Mouse (Mus musculus) frontal cortex, adult (tissue): ENCODE measurements around the gene Stim2.

Experiments
- ATAC-seq: cut with Nextera tagmentation; 2 replicates; pipeline ENCODE4 v1.9.2; 2017; ENCODE audit warnings: mild to moderate bottlenecking, moderate library complexity, mixed read lengths; ENCODE audit not compliant: low TSS enrichment

The Stim2 gene

GRCm38 (mm10) chr5:54116538-54116937 is 118.2 kb downstream of the Stim2 start:
- no peak for ATAC-seq

GRCm38 (mm10) chr5:54118410-54119212 is 120.3 kb downstream of the Stim2 start:
- no peak for ATAC-seq

- no peak for ATAC-seq
Measured at GRCm38 (mm10) chr5:54148091-54148795, 149.9 kb downstream of the Stim2 start.

- ATAC-seq = peak; percentile 76
Measured at GRCm38 (mm10) chr5:54154503-54155226, 156.4 kb downstream of the Stim2 start.

GRCm38 (mm10) chr5:54155227-54155776 is 157.0 kb downstream of the Stim2 start:
- ATAC-seq = peak; percentile 32

- no peak for ATAC-seq
Measured at GRCm38 (mm10) chr5:54155916-54156315, 157.6 kb downstream of the Stim2 start.

- no peak for ATAC-seq
Measured at GRCm38 (mm10) chr5:54156944-54157527, 158.7 kb downstream of the Stim2 start.

GRCm38 (mm10) chr5:54158230-54158629 is 159.9 kb downstream of the Stim2 start:
- ATAC-seq = no peak

- peak; percentile 51 for ATAC-seq
Measured at GRCm38 (mm10) chr5:54159156-54159793, 161.0 kb downstream of the Stim2 start.

- no peak for ATAC-seq
Measured at GRCm38 (mm10) chr5:54160561-54160960, 162.3 kb downstream of the Stim2 start.

GRCm38 (mm10) chr5:54163890-54164289 is 165.6 kb downstream of the Stim2 start:
- 0 out of 2 replicates have a peak, but pooled peaks have one; percentile 24 for ATAC-seq
